Mouse (Mus musculus): ENCODE data around the gene E2f4. TPM values are rescaled to one million over a fixed set of nuclear protein-coding genes. Genes with fewer than 3 reads are reported as not detected.

E2f4 gene
- total and polyA plus RNA-seq, 3 experiments, result 39.9 to 198 (median 51.0) TPM

DNA sequence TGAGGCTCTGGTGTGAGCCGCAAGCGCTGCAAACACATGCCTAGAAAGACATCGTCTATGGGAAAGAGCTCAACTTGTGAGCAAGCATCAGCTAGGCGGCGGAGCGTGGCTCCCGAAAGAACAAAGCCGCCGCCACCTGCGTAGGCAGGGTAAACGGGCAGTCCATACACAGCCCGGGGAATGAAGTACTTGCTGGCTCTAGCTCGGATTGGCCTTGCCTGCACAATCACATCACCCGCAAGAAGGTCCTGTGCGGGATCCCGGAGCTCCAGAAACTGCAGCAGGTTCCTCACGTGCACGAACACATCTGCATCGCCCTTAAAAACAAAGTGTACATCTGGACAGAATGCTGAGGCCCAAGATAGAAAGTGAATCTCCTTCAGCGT, 43.7 kb upstream of the E2f4 start:
- Histone ChIP-seq H3K9me3 (replicated peaks; ENCODE audit: low read length) (no peaks in the 10 kb centered on the region), H3K27me3 (replicated peaks) (no peaks in the 10 kb centered on the region), H3K4me3 (replicated peaks in 1 of 3; ENCODE audit: low read depth in 2 of 3, low read length in 2 of 3, poor library complexity in 1 of 3) (no peak overlapping the region), H3K4me2 (ENCODE audit: insufficient read depth, low read depth, poor library complexity, severe bottlenecking) (no peak overlapping the region), H3K9ac (ENCODE audit: insufficient read depth, low read depth) (no peak overlapping the region), H3K36me3 (replicated peaks in 1 of 2; ENCODE audit: control insufficient read depth in 1 of 2, insufficient read depth in 1 of 2, low read length in 1 of 2) (peaks cover 45 to 86% of the 10 kb centered on the region in 2 experiments), H3K27ac (ENCODE audit: insufficient read depth, low read depth) (no peak overlapping the region), H3K79me2 (replicated peaks; ENCODE audit: control insufficient read depth, extremely low read depth, insufficient read depth, poor library complexity, severe bottlenecking) (no peaks in the 10 kb centered on the region), H3K4me1 (ENCODE audit: control insufficient read depth in 1 of 2, insufficient read depth in 2 of 2) (peaks cover 7 to 17% of the 10 kb centered on the region in 2 experiments)
- no peak for DNase-seq (ENCODE audit: extremely low read depth)
- in situ Hi-C loops (cut with MboI; ENCODE audit: low pct_ligation_motif_present, low pct_unique_long_range_greater_than_20kb, low sequenced_read_pairs) (no loop called here), dilution Hi-C loops (cut with MboI; ENCODE audit: extremely low pct_ligation_motif_present, extremely low pct_unique_long_range_greater_than_20kb, low sequenced_read_pairs) (no loop called here)
- no peak for TF ChIP-seq GABPA (IDR thresholded peaks at IDR 0.05; ENCODE audit: insufficient replicate concordance, low read depth, low read length)
- TF ChIP-seq ELF1 (IDR thresholded peaks at IDR 0.05; ENCODE audit: low read depth, low read length), result no peak
- no peak for TF ChIP-seq MAZ (IDR thresholded peaks at IDR 0.05; ENCODE audit: low read depth, low read length)
- no peak for TF ChIP-seq EP300 (IDR thresholded peaks at IDR 0.05; ENCODE audit: low read length)
- no peak for TF ChIP-seq RCOR1 (conservative IDR thresholded peaks at IDR 0.05; ENCODE audit: low read depth, low read length)
- TF ChIP-seq HCFC1 (IDR thresholded peaks at IDR 0.05; ENCODE audit: low read depth, low read length), result no peak
- TF ChIP-seq JUN (IDR thresholded peaks at IDR 0.05; ENCODE audit: insufficient read depth, low read depth, low read length), result no peak
- TF ChIP-seq CHD1 (IDR thresholded peaks at IDR 0.05; ENCODE audit: low read depth, low read length), result no peak
- no peak for TF ChIP-seq TCF12 (IDR thresholded peaks at IDR 0.05; ENCODE audit: low read depth, low read length)
- no peak for TF ChIP-seq USF2 (conservative IDR thresholded peaks at IDR 0.05; ENCODE audit: low read depth, low read length)
- TF ChIP-seq POLR2A (IDR thresholded peaks at IDR 0.05; ENCODE audit: low read depth, low read length), result no peak
- no peak for TF ChIP-seq NRF1 (IDR thresholded peaks at IDR 0.05; ENCODE audit: low read depth, low read length)
- no peak for TF ChIP-seq POLR2AphosphoS2 (IDR thresholded peaks at IDR 0.05; ENCODE audit: low read depth, low read length)
- TF ChIP-seq ZKSCAN1 (IDR thresholded peaks at IDR 0.05; ENCODE audit: borderline replicate concordance, low read depth, low read length), result no peak
- no peak for TF ChIP-seq ZMIZ1 (IDR thresholded peaks at IDR 0.05; ENCODE audit: low read depth, low read length)
- no peak for TF ChIP-seq BHLHE40 (IDR thresholded peaks at IDR 0.05; ENCODE audit: low read depth, low read length)
- no peak for TF ChIP-seq MEF2A (IDR thresholded peaks at IDR 0.05; ENCODE audit: borderline replicate concordance, low read depth, low read length)
- no peak for TF ChIP-seq CHD2 (IDR thresholded peaks at IDR 0.05; ENCODE audit: low read length)

DNA sequence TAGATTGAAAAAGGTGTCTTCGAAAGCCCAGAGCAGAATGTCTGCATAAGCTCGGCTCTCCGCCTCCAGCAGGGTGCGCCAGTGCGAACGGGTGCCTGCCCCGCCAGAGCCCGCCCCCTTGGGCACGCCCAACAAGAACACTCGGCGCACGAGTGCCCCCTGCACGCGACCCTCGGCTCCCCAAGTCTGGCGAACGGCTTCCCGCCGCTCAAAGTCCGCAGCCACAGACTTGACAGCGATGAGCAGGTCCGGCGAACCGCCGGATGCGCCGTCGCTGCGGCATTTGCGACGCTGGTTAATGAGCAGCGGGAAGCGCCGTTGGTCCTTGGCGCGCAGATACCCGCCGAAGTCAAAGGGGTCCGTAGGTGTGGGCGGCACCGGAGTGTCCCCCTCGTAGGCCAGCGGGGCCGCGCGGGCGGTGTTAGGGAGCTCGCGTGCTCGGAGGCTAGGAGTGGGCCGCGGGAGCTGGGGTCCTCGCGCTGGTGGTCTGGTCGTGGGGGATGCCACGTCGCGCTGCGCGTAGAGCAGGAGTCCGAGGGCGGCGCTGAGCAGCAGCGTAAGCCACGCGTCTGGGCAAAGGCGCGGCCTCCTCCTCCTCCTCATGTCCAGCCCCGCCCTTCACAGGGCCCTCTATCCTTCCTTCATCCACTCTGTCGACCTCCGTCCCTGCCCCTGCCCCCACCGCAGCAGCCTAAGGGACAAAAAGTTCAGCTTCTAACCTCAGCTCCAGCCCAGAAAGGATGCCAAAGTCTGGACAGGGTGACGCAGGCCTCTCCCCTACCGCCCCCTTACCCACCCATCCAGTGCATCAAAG, 43.1 kb upstream of the E2f4 start:
- Histone ChIP-seq H3K9ac (ENCODE audit: insufficient read depth, low read depth) (peak overlapping the region; percentile 22), H3K79me2 (replicated peaks; ENCODE audit: control insufficient read depth, extremely low read depth, insufficient read depth, poor library complexity, severe bottlenecking) (no peaks in the 10 kb centered on the region), H3K36me3 (replicated peaks in 1 of 2; ENCODE audit: control insufficient read depth in 1 of 2, insufficient read depth in 1 of 2, low read length in 1 of 2) (peaks cover 46 to 87% of the 10 kb centered on the region in 2 experiments), H3K27ac (ENCODE audit: insufficient read depth, low read depth) (peak overlapping the region; percentile 18), H3K4me2 (ENCODE audit: insufficient read depth, low read depth, poor library complexity, severe bottlenecking) (peak overlapping the region; percentile 69), H3K9me3 (replicated peaks; ENCODE audit: low read length) (no peaks in the 10 kb centered on the region), H3K4me3 (replicated peaks in 1 of 3; ENCODE audit: low read depth in 2 of 3, low read length in 2 of 3, poor library complexity in 1 of 3) (peak overlapping the region; percentile 41 to 86 (median 53)), H3K4me1 (ENCODE audit: control insufficient read depth in 1 of 2, insufficient read depth in 2 of 2) (peaks cover 8 to 23% of the 10 kb centered on the region in 2 experiments), H3K27me3 (replicated peaks) (no peaks in the 10 kb centered on the region)
- dilution Hi-C loops (cut with MboI; ENCODE audit: extremely low pct_ligation_motif_present, extremely low pct_unique_long_range_greater_than_20kb, low sequenced_read_pairs) (no loop called here), in situ Hi-C loops (cut with MboI; ENCODE audit: low pct_ligation_motif_present, low pct_unique_long_range_greater_than_20kb, low sequenced_read_pairs) (no loop called here)
- peak; percentile 65 for DNase-seq (ENCODE audit: extremely low read depth)
- TF ChIP-seq MAX (IDR thresholded peaks at IDR 0.05; ENCODE audit: low read length) (peak; percentile 9), PAX5 (IDR thresholded peaks at IDR 0.05; ENCODE audit: low read length) (no peak), ETS1 (conservative IDR thresholded peaks at IDR 0.05; ENCODE audit: low read depth, low read length) (peak; percentile 30), IRF4 (IDR thresholded peaks at IDR 0.05; ENCODE audit: low read depth, low read length) (peak; percentile 9; the same call in 1 of the 2 replicates), ZKSCAN1 (IDR thresholded peaks at IDR 0.05; ENCODE audit: borderline replicate concordance, low read depth, low read length) (no peak), MYC (IDR thresholded peaks at IDR 0.05; ENCODE audit: low read depth, low read length) (peak; percentile 10; the same call in 1 of the 2 replicates), USF1 (IDR thresholded peaks at IDR 0.05; ENCODE audit: low read depth, low read length) (no peak), JUND (conservative IDR thresholded peaks at IDR 0.05; ENCODE audit: low read depth, low read length) (no peak), MXI1 (IDR thresholded peaks at IDR 0.05; ENCODE audit: low read depth, low read length) (peak; percentile 84), UBTF (IDR thresholded peaks at IDR 0.05; ENCODE audit: low read depth, low read length) (no peak; the same call in 1 of the 2 replicates), NELFE (IDR thresholded peaks at IDR 0.05; ENCODE audit: low read depth, low read length) (no peak; the same call in 1 of the 2 replicates), ZNF384 (IDR thresholded peaks at IDR 0.05; ENCODE audit: low read depth, low read length) (no peak), ZMIZ1 (IDR thresholded peaks at IDR 0.05; ENCODE audit: low read depth, low read length) (no peak), MEF2A (IDR thresholded peaks at IDR 0.05; ENCODE audit: borderline replicate concordance, low read depth, low read length) (no peak), TCF12 (IDR thresholded peaks at IDR 0.05; ENCODE audit: low read depth, low read length) (no peak), HCFC1 (IDR thresholded peaks at IDR 0.05; ENCODE audit: low read depth, low read length) (no peak; the same call in none of the 2 replicates), CTCF (conservative IDR thresholded peaks at IDR 0.05 in 1 of 2, IDR thresholded peaks at IDR 0.05 in 1 of 2; ENCODE audit: low read depth in 2 of 2, low read length in 2 of 2) (peak in 1 of 2 experiments; percentile 93; a peak in 2 of 4 replicates), GABPA (IDR thresholded peaks at IDR 0.05; ENCODE audit: insufficient replicate concordance, low read depth, low read length) (no peak), KAT2A (IDR thresholded peaks at IDR 0.05; ENCODE audit: insufficient replicate concordance, low read length) (no peak)

Measured in CH12.LX (cell line).